Mouse (Mus musculus): ENCODE results near the gene Scn8a. TPM values are rescaled to one million over a fixed set of nuclear protein-coding genes. Genes with fewer than 3 reads are reported as not detected.

Scn8a gene
- polyA plus RNA-seq, 1 experiment from 2014 or later, result 23.0 TPM

- peaks cover 8% of the 10 kb centered on the region for H3K4me1 ChIP-seq (replicated peaks; ENCODE audit: control insufficient read depth, insufficient read depth, low read length)
- ATAC-seq, result no peak
- no peaks in the 10 kb centered on the region for H3K9me3 ChIP-seq (ENCODE audit: control insufficient read depth, low read length)
- no peak overlapping the region for H3K27ac ChIP-seq (ENCODE audit: low read length)
- no peak overlapping the region for H3K4me2 ChIP-seq (ENCODE audit: low read length)
- 44% methylated on average over 1 of the region's 1 CpGs for WGBS
- no peaks in the 10 kb centered on the region for H3K27me3 ChIP-seq (replicated peaks; ENCODE audit: control insufficient read depth, insufficient read depth, low read length)
- no peak overlapping the region for H3K9ac ChIP-seq (replicated peaks; ENCODE audit: low read depth, low read length)
- 0 out of 2 replicates have a peak, but pooled peaks cover 4% of the 10 kb centered on the region for H3K36me3 ChIP-seq (ENCODE audit: control insufficient read depth, insufficient read depth)
- no peak overlapping the region for H3K4me3 ChIP-seq (replicated peaks; ENCODE audit: low read length)
Observed at GRCm38 (mm10) chr15:100987031-100987430, 117.4 kb downstream of the Scn8a start.

GRCm38 (mm10) chr15:100990283-100990682 lies 120.6 kb downstream of the Scn8a start:
- Histone ChIP-seq H3K27me3 (replicated peaks; ENCODE audit: control insufficient read depth, insufficient read depth, low read length) (no peaks in the 10 kb centered on the region), H3K27ac (ENCODE audit: low read length) (no peak overlapping the region), H3K4me3 (replicated peaks; ENCODE audit: low read length) (no peak overlapping the region), H3K4me2 (ENCODE audit: low read length) (no peak overlapping the region), H3K4me1 (replicated peaks; ENCODE audit: control insufficient read depth, insufficient read depth, low read length) (no peaks in the 10 kb centered on the region), H3K36me3 (ENCODE audit: control insufficient read depth, insufficient read depth) (0 out of 2 replicates have a peak, but pooled peaks cover 4% of the 10 kb centered on the region), H3K9ac (replicated peaks; ENCODE audit: low read depth, low read length) (no peak overlapping the region), H3K9me3 (ENCODE audit: control insufficient read depth, low read length) (no peaks in the 10 kb centered on the region)
- no peak for ATAC-seq
- WGBS, result 89% methylated on average over 10 of the region's 10 CpGs

GRCm38 (mm10) chr15:100997090-100997489 lies 127.4 kb downstream of the Scn8a start:
- Histone ChIP-seq H3K36me3 (ENCODE audit: control insufficient read depth, insufficient read depth) (0 out of 2 replicates have a peak, but pooled peaks cover 2% of the 10 kb centered on the region), H3K4me2 (ENCODE audit: low read length) (no peak overlapping the region), H3K9me3 (ENCODE audit: control insufficient read depth, low read length) (no peaks in the 10 kb centered on the region), H3K9ac (replicated peaks; ENCODE audit: low read depth, low read length) (no peak overlapping the region), H3K4me1 (replicated peaks; ENCODE audit: control insufficient read depth, insufficient read depth, low read length) (no peaks in the 10 kb centered on the region), H3K4me3 (replicated peaks; ENCODE audit: low read length) (no peak overlapping the region), H3K27ac (ENCODE audit: low read length) (no peak overlapping the region), H3K27me3 (replicated peaks; ENCODE audit: control insufficient read depth, insufficient read depth, low read length) (no peaks in the 10 kb centered on the region)
- ATAC-seq, result peak; percentile 73
- WGBS, result 29% methylated on average over 4 of the region's 4 CpGs

- H3K4me2 ChIP-seq (ENCODE audit: low read length), result no peak overlapping the region
- 0 out of 2 replicates have a peak, but pooled peaks cover 5% of the 10 kb centered on the region for H3K36me3 ChIP-seq (ENCODE audit: control insufficient read depth, insufficient read depth)
- 0 out of 2 replicates have a peak, but pooled peaks cover 2% of the 10 kb centered on the region for H3K4me1 ChIP-seq (replicated peaks; ENCODE audit: control insufficient read depth, insufficient read depth, low read length)
- H3K27ac ChIP-seq (ENCODE audit: low read length), result no peak overlapping the region
- no peak for ATAC-seq
- 97% methylated on average over 1 of the region's 1 CpGs for WGBS
- H3K9me3 ChIP-seq (ENCODE audit: control insufficient read depth, low read length), result no peaks in the 10 kb centered on the region
- H3K4me3 ChIP-seq (replicated peaks; ENCODE audit: low read length), result no peak overlapping the region
- no peak overlapping the region for H3K9ac ChIP-seq (replicated peaks; ENCODE audit: low read depth, low read length)
- no peaks in the 10 kb centered on the region for H3K27me3 ChIP-seq (replicated peaks; ENCODE audit: control insufficient read depth, insufficient read depth, low read length)
Observed at GRCm38 (mm10) chr15:101001685-101002084, 132.0 kb downstream of the Scn8a start.

GRCm38 (mm10) chr15:101002466-101002865 lies 132.8 kb downstream of the Scn8a start:
- Histone ChIP-seq H3K9me3 (ENCODE audit: control insufficient read depth, low read length) (no peaks in the 10 kb centered on the region), H3K27ac (ENCODE audit: low read length) (no peak overlapping the region), H3K9ac (replicated peaks; ENCODE audit: low read depth, low read length) (no peak overlapping the region), H3K4me3 (replicated peaks; ENCODE audit: low read length) (no peak overlapping the region), H3K27me3 (replicated peaks; ENCODE audit: control insufficient read depth, insufficient read depth, low read length) (no peaks in the 10 kb centered on the region), H3K4me2 (ENCODE audit: low read length) (no peak overlapping the region), H3K36me3 (ENCODE audit: control insufficient read depth, insufficient read depth) (0 out of 2 replicates have a peak, but pooled peaks cover 5% of the 10 kb centered on the region), H3K4me1 (replicated peaks; ENCODE audit: control insufficient read depth, insufficient read depth, low read length) (0 out of 2 replicates have a peak, but pooled peaks cover 2% of the 10 kb centered on the region)
- no peak for ATAC-seq
- WGBS, result 97% methylated on average over 3 of the region's 3 CpGs

- H3K4me3 ChIP-seq (replicated peaks; ENCODE audit: low read length), result no peak overlapping the region
- peaks cover 9% of the 10 kb centered on the region; the same call in 1 of the 2 replicates for H3K4me1 ChIP-seq (replicated peaks; ENCODE audit: control insufficient read depth, insufficient read depth, low read length)
- ATAC-seq, result no peak
- H3K27ac ChIP-seq (ENCODE audit: low read length), result no peak overlapping the region
- 0 out of 2 replicates have a peak, but pooled peaks cover 5% of the 10 kb centered on the region for H3K36me3 ChIP-seq (ENCODE audit: control insufficient read depth, insufficient read depth)
- no peaks in the 10 kb centered on the region for H3K9me3 ChIP-seq (ENCODE audit: control insufficient read depth, low read length)
- no peak overlapping the region for H3K9ac ChIP-seq (replicated peaks; ENCODE audit: low read depth, low read length)
- no peaks in the 10 kb centered on the region for H3K27me3 ChIP-seq (replicated peaks; ENCODE audit: control insufficient read depth, insufficient read depth, low read length)
- 42% methylated on average over 3 of the region's 3 CpGs for WGBS
- H3K4me2 ChIP-seq (ENCODE audit: low read length), result no peak overlapping the region
Observed at GRCm38 (mm10) chr15:101004538-101004937, 134.9 kb downstream of the Scn8a start.

GRCm38 (mm10) chr15:101005717-101006116 lies 136.1 kb downstream of the Scn8a start:
- WGBS, result 81% methylated on average over 8 of the region's 8 CpGs
- Histone ChIP-seq H3K4me3 (replicated peaks; ENCODE audit: low read length) (no peak overlapping the region), H3K4me1 (replicated peaks; ENCODE audit: control insufficient read depth, insufficient read depth, low read length) (peaks cover 9% of the 10 kb centered on the region; the same call in 1 of the 2 replicates), H3K4me2 (ENCODE audit: low read length) (no peak overlapping the region), H3K27ac (ENCODE audit: low read length) (no peak overlapping the region), H3K9me3 (ENCODE audit: control insufficient read depth, low read length) (no peaks in the 10 kb centered on the region), H3K9ac (replicated peaks; ENCODE audit: low read depth, low read length) (no peak overlapping the region), H3K27me3 (replicated peaks; ENCODE audit: control insufficient read depth, insufficient read depth, low read length) (no peaks in the 10 kb centered on the region), H3K36me3 (ENCODE audit: control insufficient read depth, insufficient read depth) (0 out of 2 replicates have a peak, but pooled peaks cover 5% of the 10 kb centered on the region)
- no peak for ATAC-seq

GRCm38 (mm10) chr15:101006251-101007040 lies 136.8 kb downstream of the Scn8a start:
- H3K9ac ChIP-seq (replicated peaks; ENCODE audit: low read depth, low read length), result no peak overlapping the region
- WGBS, result 14% methylated on average over 14 of the region's 15 CpGs
- ATAC-seq, result peak; percentile 63

GRCm38 (mm10) chr15:101007236-101007635 lies 137.6 kb downstream of the Scn8a start:
- Histone ChIP-seq H3K27me3 (replicated peaks; ENCODE audit: control insufficient read depth, insufficient read depth, low read length) (no peaks in the 10 kb centered on the region), H3K27ac (ENCODE audit: low read length) (no peak overlapping the region), H3K36me3 (ENCODE audit: control insufficient read depth, insufficient read depth) (peaks cover 1% of the 10 kb centered on the region; the same call in 1 of the 2 replicates), H3K4me1 (replicated peaks; ENCODE audit: control insufficient read depth, insufficient read depth, low read length) (peaks cover 9% of the 10 kb centered on the region; the same call in 1 of the 2 replicates), H3K9ac (replicated peaks; ENCODE audit: low read depth, low read length) (no peak overlapping the region), H3K4me2 (ENCODE audit: low read length) (no peak overlapping the region), H3K9me3 (ENCODE audit: control insufficient read depth, low read length) (no peaks in the 10 kb centered on the region), H3K4me3 (replicated peaks; ENCODE audit: low read length) (no peak overlapping the region)
- no peak for ATAC-seq
- 76% methylated on average over 7 of the region's 7 CpGs for WGBS

More at GRCm38 (mm10) chr15:101006251-101007040, 136.8 kb downstream of the Scn8a start:
- H3K27ac ChIP-seq (ENCODE audit: low read length), result no peak overlapping the region
- peak overlapping the region; percentile 39 for H3K4me2 ChIP-seq (ENCODE audit: low read length)
- no peaks in the 10 kb centered on the region for H3K9me3 ChIP-seq (ENCODE audit: control insufficient read depth, low read length)
- H3K4me1 ChIP-seq (replicated peaks; ENCODE audit: control insufficient read depth, insufficient read depth, low read length), result peaks cover 9% of the 10 kb centered on the region; the same call in 1 of the 2 replicates
- peaks cover 5% of the 10 kb centered on the region; the same call in 1 of the 2 replicates for H3K36me3 ChIP-seq (ENCODE audit: control insufficient read depth, insufficient read depth)
- H3K27me3 ChIP-seq (replicated peaks; ENCODE audit: control insufficient read depth, insufficient read depth, low read length), result no peaks in the 10 kb centered on the region
- peak overlapping the region; percentile 21 for H3K4me3 ChIP-seq (replicated peaks; ENCODE audit: low read length)
